Mouse (Mus musculus): ENCODE measurements at regions not wholly inside any gene's neighbourhood (a gene's known extent, or its start where the extent isn't known, plus 50 kb on each side); places are given as distances from the start of the nearest gene placed in this dataset.

DNA sequence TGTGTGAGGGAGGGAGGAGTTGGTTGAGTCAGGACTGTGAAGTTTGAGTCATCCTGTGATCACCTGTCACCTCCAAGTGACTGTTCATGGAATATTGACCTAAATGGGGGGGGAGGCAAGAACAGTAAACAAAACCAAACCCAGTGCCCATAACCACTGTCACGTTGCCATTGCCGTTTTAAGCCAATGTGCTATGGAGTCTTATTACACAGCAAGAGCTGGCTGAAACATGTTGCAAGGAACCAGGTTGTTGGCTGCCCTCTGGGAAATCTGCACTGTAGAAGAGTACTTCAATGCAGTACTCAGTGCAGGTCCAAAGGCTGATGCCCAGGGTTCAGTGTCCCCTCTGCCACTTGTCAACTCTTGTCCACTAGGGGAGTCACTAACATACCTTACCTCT lies 97.0 kb downstream of the Matn1 start:
- no peaks in the 10 kb centered on the region for H3K36me3 ChIP-seq (ENCODE audit: control insufficient read depth, insufficient read depth, low read length)
- H3K4me2 ChIP-seq (replicated peaks; ENCODE audit: low read depth): no peak overlapping the region
- H3K4me3 ChIP-seq (ENCODE audit: low read depth, low read length): no peak overlapping the region
- no peak overlapping the region for H3K9ac ChIP-seq (ENCODE audit: low read length)
- TF ChIP-seq CTCF (IDR thresholded peaks at IDR 0.05; ENCODE audit: low read depth) (peak; percentile 22; the same call in 1 of the 2 replicates), EP300 (optimal IDR thresholded peaks at IDR 0.05) (no peak)
- H3K27ac ChIP-seq (replicated peaks): no peak overlapping the region
- ATAC-seq (ENCODE audit: low FRiP score, low TSS enrichment) (peak; percentile 91), DNase-seq (ENCODE audit: low spot score) (peak; percentile 52)
- no peaks in the 10 kb centered on the region for H3K27me3 ChIP-seq (ENCODE audit: control insufficient read depth, insufficient read depth, low read length)
- no peaks in the 10 kb centered on the region for H3K9me3 ChIP-seq (ENCODE audit: control insufficient read depth, low read length)
- 57% methylated on average over 2 of the region's 2 CpGs for WGBS
- no peaks in the 10 kb centered on the region for H3K4me1 ChIP-seq (replicated peaks; ENCODE audit: control insufficient read depth, insufficient read depth)

- ATAC-seq (ENCODE audit: low FRiP score, low TSS enrichment): no peak
Observed at GRCm38 (mm10) chr4:131046101-131046500, 101.9 kb downstream of the Matn1 start.

DNA sequence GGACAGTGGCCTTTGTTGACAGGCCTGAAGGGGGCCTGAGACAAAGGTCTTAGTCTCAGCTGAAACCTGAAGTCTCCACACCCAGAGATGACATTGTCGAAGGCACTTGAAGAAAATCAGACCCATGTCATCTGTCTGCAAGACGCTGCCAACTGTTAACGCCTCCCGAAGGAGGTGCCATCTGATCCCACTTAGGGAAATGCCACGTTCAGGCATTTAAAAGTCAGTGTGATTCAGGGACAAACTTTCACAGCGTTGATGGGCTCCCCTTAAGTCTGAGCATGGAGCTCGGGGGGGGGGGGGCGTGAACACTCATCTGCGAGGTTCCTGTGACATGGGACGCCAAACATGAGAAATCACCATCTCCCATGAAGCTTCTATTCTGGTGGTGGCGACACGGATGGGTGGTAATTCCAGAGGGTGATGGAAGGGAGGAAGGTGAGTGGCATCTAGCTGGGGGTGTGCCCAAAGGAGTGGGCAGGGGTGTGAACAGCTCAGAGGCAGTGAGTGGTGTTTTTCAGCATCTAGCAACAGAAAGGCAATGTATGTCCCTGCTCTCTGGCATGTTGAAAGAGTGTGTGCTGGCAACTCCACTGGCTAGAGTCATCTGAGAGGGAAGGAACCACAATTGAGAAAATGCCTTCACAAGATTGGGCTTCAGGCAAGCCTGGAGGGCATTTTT lies 102.9 kb downstream of the Matn1 start:
- Histone ChIP-seq H3K9me3 (ENCODE audit: control insufficient read depth, low read length) (no peaks in the 10 kb centered on the region), H3K4me1 (replicated peaks; ENCODE audit: control insufficient read depth, insufficient read depth) (no peaks in the 10 kb centered on the region), H3K4me3 (ENCODE audit: low read depth, low read length) (no peak overlapping the region), H3K4me2 (replicated peaks; ENCODE audit: low read depth) (no peak overlapping the region), H3K9ac (ENCODE audit: low read length) (no peak overlapping the region), H3K36me3 (ENCODE audit: control insufficient read depth, insufficient read depth, low read length) (no peaks in the 10 kb centered on the region), H3K27me3 (ENCODE audit: control insufficient read depth, insufficient read depth, low read length) (no peaks in the 10 kb centered on the region), H3K27ac (replicated peaks) (no peak overlapping the region)
- TF ChIP-seq CTCF (IDR thresholded peaks at IDR 0.05; ENCODE audit: low read depth) (no peak), EP300 (optimal IDR thresholded peaks at IDR 0.05) (no peak)
- no peak for ATAC-seq (ENCODE audit: low FRiP score, low TSS enrichment)
- DNase-seq (ENCODE audit: low spot score): no peak
- WGBS: 48% methylated on average over 12 of the region's 12 CpGs

More at GRCm38 (mm10) chr4:131046101-131046500, 101.9 kb downstream of the Matn1 start:
- Histone ChIP-seq H3K36me3 (ENCODE audit: control insufficient read depth, insufficient read depth, low read length) (no peaks in the 10 kb centered on the region), H3K4me1 (replicated peaks; ENCODE audit: control insufficient read depth, insufficient read depth) (no peaks in the 10 kb centered on the region), H3K27me3 (ENCODE audit: control insufficient read depth, insufficient read depth, low read length) (no peaks in the 10 kb centered on the region), H3K9me3 (ENCODE audit: control insufficient read depth, low read length) (no peaks in the 10 kb centered on the region), H3K4me2 (replicated peaks; ENCODE audit: low read depth) (no peak overlapping the region), H3K27ac (replicated peaks) (no peak overlapping the region), H3K4me3 (ENCODE audit: low read depth, low read length) (no peak overlapping the region), H3K9ac (ENCODE audit: low read length) (no peak overlapping the region)
- no peak for TF ChIP-seq CTCF (IDR thresholded peaks at IDR 0.05; ENCODE audit: low read depth)
- TF ChIP-seq EP300 (optimal IDR thresholded peaks at IDR 0.05): no peak
- no peak for DNase-seq (ENCODE audit: low spot score)
- 41% methylated on average over 8 of the region's 8 CpGs for WGBS

- 69% methylated on average over 3 of the region's 3 CpGs for WGBS
- ATAC-seq (ENCODE audit: low FRiP score, low TSS enrichment): no peak
- H3K27me3 ChIP-seq (ENCODE audit: control insufficient read depth, insufficient read depth, low read length): no peaks in the 10 kb centered on the region
- no peaks in the 10 kb centered on the region for H3K36me3 ChIP-seq (ENCODE audit: control insufficient read depth, insufficient read depth, low read length)
- H3K4me3 ChIP-seq (ENCODE audit: low read depth, low read length): no peak overlapping the region
- H3K4me1 ChIP-seq (replicated peaks; ENCODE audit: control insufficient read depth, insufficient read depth): no peaks in the 10 kb centered on the region
- no peaks in the 10 kb centered on the region for H3K9me3 ChIP-seq (ENCODE audit: control insufficient read depth, low read length)
- H3K9ac ChIP-seq (ENCODE audit: low read length): no peak overlapping the region
- no peak overlapping the region for H3K27ac ChIP-seq (replicated peaks)
- no peak for TF ChIP-seq EP300 (optimal IDR thresholded peaks at IDR 0.05)
- no peak for TF ChIP-seq CTCF (IDR thresholded peaks at IDR 0.05; ENCODE audit: low read depth)
- DNase-seq (ENCODE audit: low spot score): no peak
- no peak overlapping the region for H3K4me2 ChIP-seq (replicated peaks; ENCODE audit: low read depth)
Observed at GRCm38 (mm10) chr4:131056293-131056692, 112.1 kb downstream of the Matn1 start.

- WGBS: 49% methylated on average over 7 of the region's 7 CpGs
- DNase-seq (ENCODE audit: low spot score): no peak
- TF ChIP-seq CTCF (IDR thresholded peaks at IDR 0.05; ENCODE audit: low read depth): no peak
- TF ChIP-seq EP300 (optimal IDR thresholded peaks at IDR 0.05): no peak
- Histone ChIP-seq H3K36me3 (ENCODE audit: control insufficient read depth, insufficient read depth, low read length) (no peaks in the 10 kb centered on the region), H3K27ac (replicated peaks) (no peak overlapping the region), H3K4me2 (replicated peaks; ENCODE audit: low read depth) (no peak overlapping the region), H3K4me3 (ENCODE audit: low read depth, low read length) (no peak overlapping the region), H3K27me3 (ENCODE audit: control insufficient read depth, insufficient read depth, low read length) (no peaks in the 10 kb centered on the region), H3K4me1 (replicated peaks; ENCODE audit: control insufficient read depth, insufficient read depth) (no peaks in the 10 kb centered on the region), H3K9me3 (ENCODE audit: control insufficient read depth, low read length) (no peaks in the 10 kb centered on the region), H3K9ac (ENCODE audit: low read length) (no peak overlapping the region)
- no peak for ATAC-seq (ENCODE audit: low FRiP score, low TSS enrichment)
Observed at GRCm38 (mm10) chr4:131059572-131059971, 115.4 kb downstream of the Matn1 start.

DNA sequence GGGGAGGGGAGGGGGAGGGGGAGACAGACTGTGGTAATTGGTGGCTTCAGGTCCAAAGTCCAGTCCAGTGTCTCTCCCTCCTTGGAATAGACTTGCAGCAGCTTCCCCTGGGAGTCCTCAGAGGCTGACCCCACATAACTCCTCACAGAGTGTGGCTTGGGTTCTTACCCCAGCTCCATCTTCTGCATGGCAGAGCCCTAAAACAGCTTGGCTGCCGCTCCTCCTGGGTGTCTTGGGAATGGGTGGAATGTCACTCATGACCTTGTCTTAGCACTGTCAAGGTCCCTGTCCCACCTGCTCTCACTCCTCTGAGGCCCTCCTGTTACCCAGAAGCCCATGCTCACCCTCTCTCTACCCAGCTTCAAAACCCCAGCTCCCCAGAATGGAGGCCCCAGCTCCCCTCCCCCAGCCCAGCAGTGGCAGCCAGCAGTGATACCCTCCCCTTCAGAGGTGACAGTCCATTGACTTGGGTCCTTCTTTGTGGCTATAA lies 116.1 kb downstream of the Matn1 start:
- WGBS: 54% methylated on average over 1 of the region's 1 CpGs
- H3K9me3 ChIP-seq (ENCODE audit: control insufficient read depth, low read length): no peaks in the 10 kb centered on the region
- no peak overlapping the region for H3K9ac ChIP-seq (ENCODE audit: low read length)
- DNase-seq (ENCODE audit: low spot score): no peak
- ATAC-seq (ENCODE audit: low FRiP score, low TSS enrichment): no peak
- no peaks in the 10 kb centered on the region for H3K36me3 ChIP-seq (ENCODE audit: control insufficient read depth, insufficient read depth, low read length)
- TF ChIP-seq EP300 (optimal IDR thresholded peaks at IDR 0.05) (no peak), CTCF (IDR thresholded peaks at IDR 0.05; ENCODE audit: low read depth) (no peak)
- no peaks in the 10 kb centered on the region for H3K4me1 ChIP-seq (replicated peaks; ENCODE audit: control insufficient read depth, insufficient read depth)
- H3K4me2 ChIP-seq (replicated peaks; ENCODE audit: low read depth): no peak overlapping the region
- H3K4me3 ChIP-seq (ENCODE audit: low read depth, low read length): no peak overlapping the region
- H3K27ac ChIP-seq (replicated peaks): no peak overlapping the region
- no peaks in the 10 kb centered on the region for H3K27me3 ChIP-seq (ENCODE audit: control insufficient read depth, insufficient read depth, low read length)
